Mouse (Mus musculus): ENCODE data around the gene Ccr1. TPM values are rescaled to one million over a fixed set of nuclear protein-coding genes. Genes with fewer than 3 reads are reported as not detected.
"Not testable (repeated sequence)": the region's sequence is repeated elsewhere in the genome, so short reads cannot be mapped to it uniquely, and the experiment has no call there.

Ccr1 gene
- polyA plus RNA-seq, 1 experiment: 0.06 TPM

GRCm38 (mm10) chr9:123927281-123927960, 41.1 kb downstream of the Ccr1 start:
- TF ChIP-seq CTCF (IDR thresholded peaks at IDR 0.05; ENCODE audit: control insufficient read depth, insufficient read depth, insufficient replicate concordance, low read depth, low read length): no peak
- no peak for TF ChIP-seq POLR2A (IDR thresholded peaks at IDR 0.05; ENCODE audit: control insufficient read depth, low read depth, low read length)
- H3K4me1 ChIP-seq (ENCODE audit: control insufficient read depth, insufficient read depth, low read length): peaks cover 23% of the 10 kb centered on the region
- peak overlapping the region; percentile 9; the same call in 1 of the 2 replicates for H3K4me3 ChIP-seq (ENCODE audit: control insufficient read depth, low read depth, low read length)
- no peaks in the 10 kb centered on the region for H3K36me3 ChIP-seq (ENCODE audit: control insufficient read depth, insufficient read depth, low read length)
- H3K27ac ChIP-seq (ENCODE audit: control insufficient read depth, insufficient read depth, low read depth, low read length): no peak overlapping the region
- no peaks in the 10 kb centered on the region for H3K27me3 ChIP-seq (ENCODE audit: control insufficient read depth, insufficient read depth, low read length)

GRCm38 (mm10) chr9:123926041-123926440, 42.5 kb downstream of the Ccr1 start:
- not testable (repeated sequence) for H3K27me3 ChIP-seq (ENCODE audit: control insufficient read depth, insufficient read depth, low read length); H3K36me3 ChIP-seq (ENCODE audit: control insufficient read depth, insufficient read depth, low read length); H3K27ac ChIP-seq (ENCODE audit: control insufficient read depth, insufficient read depth, low read depth, low read length)
- Histone ChIP-seq H3K4me3 (ENCODE audit: control insufficient read depth, low read depth, low read length) (peak overlapping the region; percentile 95), H3K4me1 (ENCODE audit: control insufficient read depth, insufficient read depth, low read length) (peaks cover 23% of the 10 kb centered on the region)

- Histone ChIP-seq H3K36me3 (ENCODE audit: control insufficient read depth, insufficient read depth, low read length) (no peaks in the 10 kb centered on the region), H3K4me1 (ENCODE audit: control insufficient read depth, insufficient read depth, low read length) (peaks cover 23% of the 10 kb centered on the region), H3K4me3 (ENCODE audit: control insufficient read depth, low read depth, low read length) (peak overlapping the region; percentile 95), H3K27me3 (ENCODE audit: control insufficient read depth, insufficient read depth, low read length) (no peaks in the 10 kb centered on the region), H3K27ac (ENCODE audit: control insufficient read depth, insufficient read depth, low read depth, low read length) (peak overlapping the region; percentile 81)
- TF ChIP-seq POLR2A (IDR thresholded peaks at IDR 0.05; ENCODE audit: control insufficient read depth, low read depth, low read length): peak; percentile 38; the same call in 1 of the 2 replicates
- peak; percentile 52 for TF ChIP-seq CTCF (IDR thresholded peaks at IDR 0.05; ENCODE audit: control insufficient read depth, insufficient read depth, insufficient replicate concordance, low read depth, low read length)
Measured at GRCm38 (mm10) chr9:123925101-123925946, 43.2 kb downstream of the Ccr1 start.

GRCm38 (mm10) chr9:123924589-123925066, 43.9 kb downstream of the Ccr1 start:
- no peak for TF ChIP-seq CTCF (IDR thresholded peaks at IDR 0.05; ENCODE audit: control insufficient read depth, insufficient read depth, insufficient replicate concordance, low read depth, low read length)
- TF ChIP-seq POLR2A (IDR thresholded peaks at IDR 0.05; ENCODE audit: control insufficient read depth, low read depth, low read length): peak; percentile 40
- H3K4me3 ChIP-seq (ENCODE audit: control insufficient read depth, low read depth, low read length): peak overlapping the region; percentile 95
- H3K27me3 ChIP-seq (ENCODE audit: control insufficient read depth, insufficient read depth, low read length): no peaks in the 10 kb centered on the region
- H3K36me3 ChIP-seq (ENCODE audit: control insufficient read depth, insufficient read depth, low read length): no peaks in the 10 kb centered on the region
- H3K27ac ChIP-seq (ENCODE audit: control insufficient read depth, insufficient read depth, low read depth, low read length): peak overlapping the region; percentile 81
- H3K4me1 ChIP-seq (ENCODE audit: control insufficient read depth, insufficient read depth, low read length): peaks cover 23% of the 10 kb centered on the region

- not testable (repeated sequence) for H3K36me3 ChIP-seq (ENCODE audit: control insufficient read depth, insufficient read depth, low read length); H3K27me3 ChIP-seq (ENCODE audit: control insufficient read depth, insufficient read depth, low read length)
- Histone ChIP-seq H3K4me1 (ENCODE audit: control insufficient read depth, insufficient read depth, low read length) (peaks cover 23% of the 10 kb centered on the region), H3K27ac (ENCODE audit: control insufficient read depth, insufficient read depth, low read depth, low read length) (peak overlapping the region; percentile 89), H3K4me3 (ENCODE audit: control insufficient read depth, low read depth, low read length) (peak overlapping the region; percentile 95)
- TF ChIP-seq CTCF (IDR thresholded peaks at IDR 0.05; ENCODE audit: control insufficient read depth, insufficient read depth, insufficient replicate concordance, low read depth, low read length): peak; percentile 31; the same call in 1 of the 2 replicates
Measured at GRCm38 (mm10) chr9:123924035-123924434, 44.5 kb downstream of the Ccr1 start.

- peaks cover 23% of the 10 kb centered on the region for H3K4me1 ChIP-seq (ENCODE audit: control insufficient read depth, insufficient read depth, low read length)
- H3K36me3 ChIP-seq (ENCODE audit: control insufficient read depth, insufficient read depth, low read length): no peaks in the 10 kb centered on the region
- H3K4me3 ChIP-seq (ENCODE audit: control insufficient read depth, low read depth, low read length): peak overlapping the region; percentile 95
- TF ChIP-seq CTCF (IDR thresholded peaks at IDR 0.05; ENCODE audit: control insufficient read depth, insufficient read depth, insufficient replicate concordance, low read depth, low read length) (no peak), POLR2A (IDR thresholded peaks at IDR 0.05; ENCODE audit: control insufficient read depth, low read depth, low read length) (no peak)
- no peaks in the 10 kb centered on the region for H3K27me3 ChIP-seq (ENCODE audit: control insufficient read depth, insufficient read depth, low read length)
- peak overlapping the region; percentile 97 for H3K27ac ChIP-seq (ENCODE audit: control insufficient read depth, insufficient read depth, low read depth, low read length)
Measured at GRCm38 (mm10) chr9:123923146-123923991, 45.1 kb downstream of the Ccr1 start.

Other genes with a start within 250 kb of the Ccr1 start
- 0.05 TPM in 1 of 2 replicates, not detected in the other for gene Cxcr6, start 162.2 kb downstream of the Ccr1 start, polyA plus RNA-seq (2012; rRNA removed)
- gene Fyco1, start 116.8 kb downstream of the Ccr1 start, polyA plus RNA-seq (2012; rRNA removed): 18.6 and 25.5 TPM in 2 replicates
- 0.10 and 0.20 TPM in 2 replicates for gene Xcr1, start 106.7 kb downstream of the Ccr1 start, polyA plus RNA-seq (2012; rRNA removed)
- not detected in 2 replicates for gene Ccr1l1, start 9.7 kb upstream of the Ccr1 start, polyA plus RNA-seq (2012; rRNA removed)
- gene Ccr3, start 53.3 kb upstream of the Ccr1 start, polyA plus RNA-seq (2012; rRNA removed): 0.05 and 0.06 TPM in 2 replicates
- gene Ccr2, start 133.3 kb upstream of the Ccr1 start, polyA plus RNA-seq (2012; rRNA removed): 0.30 and 0.43 TPM in 2 replicates
- gene Ccr5, start 152.9 kb upstream of the Ccr1 start, polyA plus RNA-seq (2012; rRNA removed): 0.02 and 0.48 TPM in 2 replicates

All from testis, adult 2 months (tissue).